Mouse (Mus musculus): Measurements from ENCODE around the gene Cd19. TPM values are rescaled to one million over a fixed set of nuclear protein-coding genes. Genes with fewer than 3 reads are reported as not detected.
A peak's percentile ranks its signal among the peaks of the same experiment; 100 is the strongest.
"Not testable (repeated sequence)": the region's sequence is repeated elsewhere in the genome, so short reads cannot be mapped to it uniquely, and the experiment has no call there.

Cd19 gene
- total RNA-seq, 2 experiments from 2014 or later: not detected

- DNase-seq (ENCODE audit: low spot score in 2 of 2): no peak
Observed at GRCm38 (mm10) chr7:126435801-126436200, 21.1 kb upstream of the Cd19 start.

DNA sequence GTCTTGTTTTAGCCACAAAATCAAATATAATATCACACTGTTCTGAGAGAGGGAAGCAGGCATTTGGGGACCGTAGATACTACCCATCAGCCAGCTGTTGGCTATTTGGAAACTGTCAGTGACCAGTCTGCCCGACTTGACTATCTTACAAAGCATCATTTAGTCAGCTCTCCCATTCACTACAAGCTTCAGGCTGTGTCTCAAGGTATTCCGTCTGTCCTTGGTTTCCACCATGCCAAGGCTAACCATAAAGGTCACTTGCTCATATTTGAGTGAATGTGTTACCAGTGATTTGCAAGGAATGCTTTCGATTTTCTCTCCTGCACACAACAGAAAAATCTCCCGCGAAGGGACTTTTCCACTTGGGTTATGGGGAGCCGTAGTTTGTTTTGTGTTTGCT, 20.0 kb upstream of the Cd19 start:
- DNase-seq (ENCODE audit: low spot score in 2 of 2): no peak

- no peak for DNase-seq (ENCODE audit: low spot score in 2 of 2)
Observed at GRCm38 (mm10) chr7:126430167-126430566, 15.5 kb upstream of the Cd19 start.

DNA sequence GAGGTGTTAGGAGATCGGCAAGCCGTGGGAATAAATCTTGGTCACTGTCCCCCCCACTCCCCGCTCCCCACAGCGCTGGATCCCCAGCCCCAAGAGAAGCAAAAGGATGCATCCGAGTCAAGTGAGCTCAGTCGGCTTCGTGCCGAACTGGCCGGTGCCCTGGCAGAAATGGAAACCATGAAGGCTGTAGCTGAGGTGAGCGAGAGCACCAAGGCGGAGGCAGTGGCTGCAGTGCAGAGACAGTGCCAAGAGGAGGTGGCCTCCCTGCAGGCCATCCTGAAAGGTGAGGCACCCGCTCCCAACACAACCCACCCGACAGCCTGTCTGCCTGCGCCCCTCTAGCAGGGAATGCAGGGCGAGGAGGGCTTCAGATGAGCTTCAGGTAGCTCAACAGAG, 14.8 kb upstream of the Cd19 start:
- DNase-seq (ENCODE audit: low spot score in 2 of 2): no peak

- DNase-seq (ENCODE audit: low spot score in 2 of 2): peak; percentile 85 to 95
Observed at GRCm38 (mm10) chr7:126428631-126429502, 14.2 kb upstream of the Cd19 start, which contains the start of gene Rabep2. TSS of gene Rabep2 (plus strand) at chr7:126428759.

DNA sequence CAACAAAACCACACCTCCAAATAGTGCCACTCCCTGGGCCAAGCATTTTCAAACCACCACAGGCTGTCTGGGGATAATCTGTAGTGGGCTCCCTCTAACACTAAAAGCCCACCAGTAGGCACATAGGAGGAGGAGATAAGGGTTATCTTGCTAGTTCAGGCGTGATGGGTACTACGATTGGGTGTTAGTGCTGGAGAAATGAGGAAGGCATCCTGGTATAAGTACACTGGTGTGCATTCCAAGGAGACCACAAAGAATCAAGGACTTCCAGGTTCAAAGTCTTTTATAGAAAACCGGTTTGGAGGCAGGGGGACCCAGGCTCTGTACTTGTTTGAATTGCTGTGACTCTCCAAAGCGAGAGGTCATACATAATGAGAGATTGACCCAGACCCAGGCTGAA, 13.5 kb upstream of the Cd19 start:
- no peak for DNase-seq (ENCODE audit: low spot score in 2 of 2)

- no peak for DNase-seq (ENCODE audit: low spot score in 2 of 2)
Observed at GRCm38 (mm10) chr7:126427323-126427860, 12.7 kb upstream of the Cd19 start.

- no peak for DNase-seq (ENCODE audit: low spot score in 2 of 2)
Observed at GRCm38 (mm10) chr7:126424161-126424560, 9.5 kb upstream of the Cd19 start.

DNA sequence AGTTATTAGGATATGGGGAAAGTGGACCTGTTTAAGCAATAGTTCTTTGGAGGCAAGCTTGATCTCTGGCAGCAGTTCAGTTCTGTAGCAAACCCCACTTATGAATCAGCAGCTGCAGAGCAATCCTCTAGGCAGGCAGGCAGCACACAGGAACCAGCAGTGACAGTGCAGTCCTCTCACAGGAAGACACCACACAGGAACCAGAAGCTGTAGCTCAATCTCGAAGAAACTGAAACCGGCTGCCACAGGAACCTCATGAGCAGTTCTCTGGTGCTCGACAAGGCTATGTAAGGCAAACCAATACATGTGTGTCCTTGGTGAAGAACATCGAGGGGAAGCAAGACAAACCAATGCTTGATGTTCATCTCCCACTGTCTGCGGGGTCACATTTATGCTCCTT, 7.1 kb upstream of the Cd19 start:
- DNase-seq (ENCODE audit: low spot score in 2 of 2): no peak

- DNase-seq (ENCODE audit: low spot score in 2 of 2): no peak
Observed at GRCm38 (mm10) chr7:126418496-126418895, 3.8 kb upstream of the Cd19 start.

- DNase-seq (ENCODE audit: low spot score in 2 of 2): no peak
Observed at GRCm38 (mm10) chr7:126417606-126418005, 2.9 kb upstream of the Cd19 start.

- DNase-seq (ENCODE audit: low spot score in 2 of 2): no peak
Observed at GRCm38 (mm10) chr7:126417045-126417444, 2.4 kb upstream of the Cd19 start.

DNA sequence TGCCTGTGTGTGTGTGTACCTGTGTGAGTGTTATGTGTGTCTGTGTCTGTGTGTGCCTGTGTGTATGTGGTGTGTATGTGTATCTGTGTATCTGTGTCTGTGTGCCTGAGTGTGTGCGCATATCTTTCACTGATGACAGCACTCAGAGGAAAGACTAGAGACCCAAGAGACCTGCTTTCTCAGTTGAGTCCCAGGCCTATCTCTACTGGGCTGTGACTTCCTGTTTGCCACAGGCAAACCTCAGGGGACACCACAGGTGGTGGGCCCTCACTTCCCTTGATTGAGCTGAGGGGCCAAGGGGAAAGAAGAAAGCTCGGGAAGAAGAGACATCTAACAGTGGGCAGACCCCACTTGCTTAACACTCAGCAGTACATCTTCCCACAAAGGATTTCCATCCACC, 1.9 kb upstream of the Cd19 start:
- no peak for DNase-seq (ENCODE audit: low spot score in 2 of 2)

GRCm38 (mm10) chr7:126411061-126411460, 3.6 kb downstream of the Cd19 start:
- no peak for DNase-seq (ENCODE audit: low spot score in 2 of 2)

DNA sequence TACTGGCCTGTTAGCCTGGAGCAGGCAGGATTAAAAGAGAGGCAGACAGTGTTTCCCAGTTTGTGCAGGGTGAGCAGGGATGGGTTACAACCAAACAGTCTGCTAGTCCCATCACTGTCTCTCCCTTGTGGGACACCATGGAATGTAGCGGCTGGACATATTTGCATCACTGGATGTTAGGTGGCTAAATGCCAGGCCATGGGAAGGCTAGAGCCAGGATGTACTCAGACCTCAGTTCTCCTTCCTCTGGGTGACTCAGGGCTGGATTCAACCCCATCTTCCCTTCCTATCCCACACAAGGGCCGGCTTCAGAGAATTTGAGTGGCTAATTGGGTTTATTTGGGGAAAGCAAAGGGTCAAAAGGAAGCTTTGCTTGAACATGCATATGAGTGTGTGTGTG, 6.0 kb downstream of the Cd19 start:
- no peak for DNase-seq (ENCODE audit: low spot score in 2 of 2)

- DNase-seq (ENCODE audit: low spot score in 2 of 2): not testable (repeated sequence)
Observed at GRCm38 (mm10) chr7:126402518-126402917, 12.2 kb downstream of the Cd19 start.

DNA sequence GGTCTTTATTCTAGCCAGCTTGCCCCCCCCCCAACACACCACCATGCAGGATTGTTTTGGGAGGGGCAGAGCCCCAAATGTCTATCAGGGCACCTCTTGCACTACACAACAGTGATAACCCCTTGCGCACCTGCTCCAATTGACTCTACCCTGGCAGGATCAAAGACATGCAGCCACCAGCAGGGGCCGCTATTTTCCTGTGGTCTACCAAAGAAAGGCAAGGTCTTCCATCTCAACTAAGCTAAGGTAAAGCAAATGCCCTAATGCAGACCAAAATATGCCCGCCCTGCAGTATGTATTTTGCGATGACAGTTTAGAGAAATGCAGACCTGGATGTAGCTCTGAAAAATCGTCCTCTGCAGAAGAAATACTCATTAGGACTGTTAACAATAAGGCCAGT, 15.1 kb downstream of the Cd19 start:
- DNase-seq (ENCODE audit: low spot score in 2 of 2): peak; percentile 53 to 85

GRCm38 (mm10) chr7:126397822-126398221, 16.9 kb downstream of the Cd19 start:
- DNase-seq (ENCODE audit: low spot score in 2 of 2): no peak

DNA sequence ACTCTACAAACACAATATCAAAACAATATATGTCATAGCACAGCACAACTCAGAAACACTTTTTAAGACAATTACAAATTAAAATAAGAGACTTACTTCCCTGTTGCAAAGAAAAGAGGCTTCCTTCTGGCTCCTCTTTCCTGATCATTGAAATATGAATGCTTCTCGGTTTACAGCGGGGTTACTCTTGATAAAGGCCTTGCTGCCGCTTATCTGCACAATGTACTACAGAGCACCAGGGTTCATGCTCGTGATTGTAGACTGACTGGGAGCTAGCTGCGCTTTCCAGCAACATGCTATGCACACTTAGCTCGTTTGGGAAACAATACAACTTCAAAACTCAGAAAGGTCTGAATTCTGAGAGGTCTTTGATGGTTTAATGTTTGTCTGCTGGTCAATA, 17.5 kb downstream of the Cd19 start:
- no peak for DNase-seq (ENCODE audit: low spot score in 2 of 2)

DNA sequence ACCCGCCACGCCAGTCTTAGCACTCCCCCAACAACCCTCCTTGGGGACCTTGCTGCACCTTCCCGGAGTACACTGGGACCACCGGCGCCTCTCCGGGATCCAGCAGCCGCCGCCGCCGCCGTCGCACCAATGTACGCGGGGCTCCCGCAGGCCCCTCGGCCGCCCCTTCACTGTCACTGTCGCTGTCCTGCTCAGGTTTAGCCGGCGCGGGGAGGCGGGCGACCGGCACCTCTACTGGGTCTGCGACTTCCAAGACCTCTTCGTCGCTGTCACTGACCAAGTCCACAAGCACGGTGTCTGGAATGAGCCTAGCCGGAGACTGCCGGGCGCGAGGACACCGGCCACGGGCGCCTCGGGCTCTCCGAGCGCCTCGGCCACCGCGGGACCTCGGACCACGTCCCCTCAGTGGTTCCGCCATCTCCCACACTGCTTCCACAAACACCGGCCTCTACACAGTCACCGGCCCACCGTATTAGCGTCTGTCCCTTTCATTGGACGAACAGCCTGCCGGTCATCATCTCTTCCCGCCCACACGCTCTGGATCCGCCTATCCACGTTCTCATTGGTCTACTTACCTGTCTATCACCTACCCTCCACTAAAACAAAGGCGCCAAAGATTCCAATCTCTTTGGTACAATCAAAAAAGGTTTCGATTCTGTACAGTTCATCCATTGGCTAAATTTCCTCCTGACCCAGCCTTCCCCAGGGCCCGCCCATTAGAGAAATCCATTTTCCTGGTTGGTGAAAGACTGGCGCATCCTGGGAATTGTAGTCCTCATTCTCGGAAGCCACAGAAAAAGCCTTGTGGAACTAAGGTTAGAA, 18.2 kb downstream of the Cd19 start, which contains the start of gene Nfatc2ip:
Gene Nfatc2ip (minus strand): TSS at position 440 of the 822 bp plus-strand sequence.
- DNase-seq (ENCODE audit: low spot score in 2 of 2): peak; percentile 94 to 100

DNA sequence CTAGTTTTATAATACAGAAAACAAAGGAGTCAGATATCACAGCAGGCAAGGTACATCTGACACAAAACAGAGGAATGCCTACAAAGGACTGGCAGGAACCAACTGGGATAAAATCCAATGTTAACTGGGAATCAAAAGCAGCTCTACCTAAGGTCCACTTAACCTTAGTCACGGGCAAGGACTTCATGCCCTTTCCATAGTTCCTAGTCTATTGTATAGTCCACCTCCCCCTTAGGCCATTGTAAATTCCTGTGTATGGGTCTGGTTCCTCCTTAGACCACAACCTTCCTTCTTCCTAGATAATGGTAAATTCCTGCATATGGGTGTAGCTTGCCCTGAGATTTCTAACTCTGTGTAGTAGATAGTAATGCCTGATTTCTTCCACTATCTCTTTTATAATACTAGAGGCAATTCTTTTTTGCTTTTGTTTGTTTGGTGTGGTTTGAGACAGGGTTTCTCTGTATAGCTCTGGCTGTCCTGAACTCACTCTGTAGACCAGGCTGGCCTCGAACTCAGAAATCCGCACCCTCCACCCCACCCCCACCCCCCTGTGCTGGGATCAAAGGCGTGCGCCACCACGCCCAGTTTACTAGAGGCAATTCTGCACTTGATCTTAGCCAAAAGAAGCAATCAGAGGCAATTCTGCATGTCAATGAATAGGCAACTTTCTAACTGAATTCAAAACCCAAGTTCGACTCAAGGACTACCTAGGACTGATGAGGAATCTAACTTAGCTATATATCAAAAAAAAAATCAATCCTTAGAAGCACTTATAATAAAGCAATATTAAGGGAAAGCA, 22.4 kb downstream of the Cd19 start:
- DNase-seq (ENCODE audit: low spot score in 2 of 2): not testable (repeated sequence)
